Mouse (Mus musculus) ES-E14 (cell line): ENCODE measurements around the gene Lurap1l. TPM values are rescaled to one million over a fixed set of nuclear protein-coding genes. Genes with fewer than 3 reads are reported as not detected.

Experiments
- DNase-seq: peaks from one replicate; pipeline ENCODE4 v3.0.0-alpha.2; 2013; ENCODE audit warnings: low read depth, low spot score
- H3K27ac ChIP-seq: 2 replicates; pipeline ENCODE4 v1.5.1; 2012; ENCODE audit warnings: low read depth, mild to moderate bottlenecking, low read length, moderate library complexity, mixed read lengths; ENCODE audit not compliant: poor library complexity, insufficient read depth, severe bottlenecking
- H3K36me3 ChIP-seq: 2 replicates; pipeline ENCODE4 v1.6.1; 2012; ENCODE audit warnings: mild to moderate bottlenecking, low read length, moderate library complexity, mixed read lengths; ENCODE audit not compliant: control insufficient read depth, poor library complexity, insufficient read depth, severe bottlenecking
- H3K4me1 ChIP-seq, 2 experiments: fragments of 150-350 bp in 1 of 2; sonication (generic) in 1 of 2; 2 replicates each; pipeline ENCODE4 v1.6.1; 2012; ENCODE audit warnings: low read length in 2 of 2, mild to moderate bottlenecking in 1 of 2, mixed read lengths in 1 of 2; ENCODE audit not compliant: control insufficient read depth in 2 of 2, insufficient read depth in 2 of 2, poor library complexity in 1 of 2
- H3K4me3 ChIP-seq, 2 experiments: fragments of 150-350 bp in 1 of 2; sonication (generic) in 1 of 2; 2 replicates each; pipeline ENCODE4 v1.5.1; 2012; ENCODE audit warnings: low read length in 2 of 2, low read depth in 1 of 2, mild to moderate bottlenecking in 1 of 2, mixed read lengths in 1 of 2; ENCODE audit not compliant: insufficient read depth in 1 of 2, poor library complexity in 1 of 2, severe bottlenecking in 1 of 2
- H3K9ac ChIP-seq: 2 replicates; pipeline ENCODE4 v1.6.1; 2012; ENCODE audit warnings: low read depth, mild to moderate bottlenecking, low read length, mixed read lengths; ENCODE audit not compliant: poor library complexity, insufficient read depth, severe bottlenecking
- H3K9me3 ChIP-seq: fragments of 150-350 bp; sonication (generic); 2 replicates; pipeline ENCODE4 v1.6.1; 2012; ENCODE audit warnings: low read depth, mild to moderate bottlenecking, low read length; ENCODE audit not compliant: control insufficient read depth, insufficient read depth
- CHD2 ChIP-seq: IDR thresholded peaks from 2 replicates; pipeline ENCODE4 v1.6.1; 2014; ENCODE audit warnings: mild to moderate bottlenecking, low read depth, low read length, inconsistent platforms
- HCFC1 ChIP-seq: IDR thresholded peaks from 2 replicates; pipeline ENCODE4 v1.6.1; 2012; ENCODE audit warnings: low read length, inconsistent platforms, borderline replicate concordance; ENCODE audit not compliant: insufficient read depth
- MAFK ChIP-seq: IDR thresholded peaks from 2 replicates; pipeline ENCODE4 v1.6.1; 2014; ENCODE audit warnings: mild to moderate bottlenecking, low read depth, low read length, inconsistent platforms; ENCODE audit not compliant: insufficient read depth
- ZC3H11A ChIP-seq: IDR thresholded peaks from 2 replicates; pipeline ENCODE4 v1.6.1; 2012; ENCODE audit warnings: low read depth, mild to moderate bottlenecking, inconsistent platforms, low read length, borderline replicate concordance
- ZNF384 ChIP-seq: IDR thresholded peaks from 2 replicates; pipeline ENCODE4 v1.6.1; 2012; ENCODE audit warnings: low read depth, low read length, inconsistent platforms
- in situ Hi-C, 2 experiments: fragments of 600-800 bp; cut with MboI; formaldehyde crosslinking; loops; one replicate each; pipeline ENCODE4 v1.15.1; 2025; ENCODE audit warnings: low sequenced_read_pairs in 2 of 2, inconsistent platforms in 1 of 2; ENCODE audit not compliant: unreplicated experiment in 2 of 2
- total RNA-seq: library from RNA; depleted of rRNA; stranded (reverse); fragments of 300-350 nt; gene quantifications from 2 replicates; pipeline ENCODE4 v1.2.3, GENCODE M21; 2012

Gene Lurap1l
- total RNA-seq, 1 experiment, result 2.5 TPM

GRCm38 (mm10) chr4:80869598-80869997 is 40.8 kb upstream of the Lurap1l start:
- Histone ChIP-seq H3K9me3 (no peaks in the 10 kb centered on the region), H3K9ac (no peak overlapping the region), H3K4me3 (no peak overlapping the region), H3K27ac (no peak overlapping the region), H3K4me1 (peaks cover 0 to 5% of the 10 kb centered on the region in 2 experiments; a peak in 2 of 4 replicates), H3K36me3 (no peaks in the 10 kb centered on the region)
- TF ChIP-seq HCFC1, result no peak
- no peak for TF ChIP-seq MAFK
- no peak for TF ChIP-seq CHD2
- TF ChIP-seq ZC3H11A, result no peak
- no peak for TF ChIP-seq ZNF384
- DNase-seq, result no peak
- in situ Hi-C loops, result loop anchor here in 1 of 2 experiments (25.0 kb wide), 1 partner anchor 393 kb away; no protein-coding TSS in a partner anchor

DNA sequence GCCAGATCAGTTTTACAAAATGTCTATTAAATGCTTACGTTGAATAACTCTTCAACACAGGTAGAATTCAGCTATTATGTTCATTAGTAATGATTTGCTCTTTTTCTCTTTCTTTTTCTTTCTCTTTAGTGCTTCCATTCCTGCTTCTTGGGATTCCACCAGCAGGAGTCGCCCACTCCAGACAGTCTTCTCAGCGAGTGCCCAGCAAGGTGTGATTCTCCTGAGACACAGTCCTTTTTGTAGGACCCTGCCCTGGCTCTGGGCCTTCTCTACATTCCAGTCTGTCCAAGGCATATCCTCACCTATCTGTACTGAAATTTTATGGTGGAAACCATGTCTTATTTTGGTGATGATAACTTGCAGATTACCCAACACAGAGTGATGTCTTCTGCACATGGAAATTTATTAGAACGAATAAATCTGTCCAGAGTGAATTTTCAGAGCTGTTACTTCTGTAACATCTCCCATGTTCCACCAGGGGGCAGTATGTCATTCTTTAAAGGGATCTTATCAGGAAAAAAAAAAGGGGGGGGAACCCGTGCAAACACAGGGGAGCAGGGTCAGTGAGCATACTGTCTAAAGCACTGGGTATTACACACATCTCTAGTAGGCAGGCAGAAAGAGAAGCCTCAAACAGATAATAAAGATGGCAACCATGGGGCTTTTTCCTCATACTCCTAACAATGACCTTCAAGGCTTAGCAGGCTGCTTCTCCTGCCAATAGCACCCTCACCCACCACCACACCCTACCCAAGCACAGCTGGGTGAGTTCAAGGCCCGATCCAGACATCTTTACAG is 37.4 kb upstream of the Lurap1l start:
- Histone ChIP-seq H3K9me3 (no peaks in the 10 kb centered on the region), H3K4me1 (peaks cover 2 to 14% of the 10 kb centered on the region in 2 experiments; a peak in 3 of 4 replicates), H3K36me3 (no peaks in the 10 kb centered on the region), H3K9ac (no peak overlapping the region), H3K4me3 (no peak overlapping the region), H3K27ac (no peak overlapping the region)
- TF ChIP-seq CHD2 (no peak), HCFC1 (no peak), MAFK (no peak), ZNF384 (peak; percentile 77), ZC3H11A (peak; percentile 53)
- peak; percentile 63 for DNase-seq
- in situ Hi-C loops, result loop anchor here (10.0 to 25.0 kb wide), 2 partner anchors 372 to 389 kb away; no protein-coding TSS in a partner anchor

- TF ChIP-seq ZNF384, result peak; percentile 85
- no peak for TF ChIP-seq MAFK
- no peak for TF ChIP-seq HCFC1
- TF ChIP-seq ZC3H11A, result no peak
- TF ChIP-seq CHD2, result no peak
- Histone ChIP-seq H3K27ac (peak overlapping the region; percentile 53; the same call in 1 of the 2 replicates), H3K9me3 (no peaks in the 10 kb centered on the region), H3K36me3 (no peaks in the 10 kb centered on the region), H3K4me3 (no peak overlapping the region), H3K9ac (no peak overlapping the region), H3K4me1 (peaks cover 2 to 14% of the 10 kb centered on the region in 2 experiments; a peak in 3 of 4 replicates)
- DNase-seq, result peak; percentile 77
- in situ Hi-C loops, result loop anchor here (10.0 to 25.0 kb wide), 2 partner anchors 371 to 388 kb away; no protein-coding TSS in a partner anchor
Observed at GRCm38 (mm10) chr4:80874121-80874859, 36.2 kb upstream of the Lurap1l start.

- H3K4me3 ChIP-seq, result no peak overlapping the region
- no peak overlapping the region for H3K9ac ChIP-seq
- no peaks in the 10 kb centered on the region for H3K9me3 ChIP-seq
- TF ChIP-seq MAFK (no peak), ZC3H11A (no peak), CHD2 (no peak), ZNF384 (no peak), HCFC1 (no peak)
- H3K36me3 ChIP-seq, result no peaks in the 10 kb centered on the region
- peaks cover 2 to 14% of the 10 kb centered on the region in 2 experiments; a peak in 3 of 4 replicates for H3K4me1 ChIP-seq
- peak; percentile 40 for DNase-seq
- in situ Hi-C loops, result loop anchor here in 1 of 2 experiments (10.0 kb wide), 1 partner anchor 370 kb away; no protein-coding TSS in a partner anchor
- peak overlapping the region; percentile 32 for H3K27ac ChIP-seq
Observed at GRCm38 (mm10) chr4:80875055-80875454, 35.4 kb upstream of the Lurap1l start.
